Mouse (Mus musculus) hindbrain, embryonic 10.5 days (tissue): ENCODE results near the gene Slc39a5. TPM values are rescaled to one million over a fixed set of nuclear protein-coding genes. Genes with fewer than 3 reads are reported as not detected.

Experiments
- DNase-seq: peaks from one replicate; pipeline ENCODE4 v3.0.0-alpha.2; 2017; ENCODE audit warnings: low spot score
- H3K27ac ChIP-seq: fragments of 300-500 bp; sonication (generic); 2 replicates; pipeline ENCODE4 v1.5.1; 2016; ENCODE audit warnings: mild to moderate bottlenecking, moderate library complexity
- H3K27me3 ChIP-seq: fragments of 300-500 bp; sonication (generic); 2 replicates; pipeline ENCODE4 v1.6.1; 2016; ENCODE audit warnings: mild to moderate bottlenecking; ENCODE audit not compliant: poor library complexity, insufficient read depth, severe bottlenecking
- H3K36me3 ChIP-seq: fragments of 300-500 bp; sonication (generic); 2 replicates; pipeline ENCODE4 v1.6.1; 2016; ENCODE audit warnings: mild to moderate bottlenecking, moderate library complexity
- H3K4me1 ChIP-seq: fragments of 300-500 bp; sonication (generic); replicated peaks from 2 replicates; pipeline ENCODE4 v1.6.1; 2016; ENCODE audit warnings: mild to moderate bottlenecking
- H3K4me3 ChIP-seq: fragments of 300-500 bp; sonication (generic); 2 replicates; pipeline ENCODE4 v1.5.1; 2016; ENCODE audit warnings: mild to moderate bottlenecking, moderate library complexity
- H3K9me3 ChIP-seq: fragments of 300-500 bp; sonication (generic); 2 replicates; pipeline ENCODE4 v1.6.1; 2016; ENCODE audit warnings: mild to moderate bottlenecking, moderate library complexity
- WGBS: fragments of 180-500 bp; shearing (Covaris S2); methylation state at CpG from one replicate; pipeline ENCODE4 v1.1.7; 2016; 5-methylcytosine and 5-hydroxymethylcytosine counted together
- polyA plus RNA-seq: library from polyadenylated mRNA; unstranded; fragments of >200 nt; fragmentation: Nextera tagmentation; extraction: Ambion mirVana; gene quantifications from 2 replicates; pipeline ENCODE4 v1.2.1, GENCODE M21; 2016

Slc39a5 gene
- polyA plus RNA-seq, 1 experiment from 2014 or later: not detected

GRCm38 (mm10) chr10:128379260-128379659, 21.8 kb downstream of the Slc39a5 start:
- H3K4me3 ChIP-seq: no peak overlapping the region
- H3K36me3 ChIP-seq: peaks cover 64% of the 10 kb centered on the region
- DNase-seq: no peak
- H3K4me1 ChIP-seq: peaks cover 28% of the 10 kb centered on the region
- WGBS: 98% methylated on average over 7 of the region's 7 CpGs
- no peaks in the 10 kb centered on the region for H3K9me3 ChIP-seq
- H3K27ac ChIP-seq: no peak overlapping the region
- no peaks in the 10 kb centered on the region for H3K27me3 ChIP-seq

DNA sequence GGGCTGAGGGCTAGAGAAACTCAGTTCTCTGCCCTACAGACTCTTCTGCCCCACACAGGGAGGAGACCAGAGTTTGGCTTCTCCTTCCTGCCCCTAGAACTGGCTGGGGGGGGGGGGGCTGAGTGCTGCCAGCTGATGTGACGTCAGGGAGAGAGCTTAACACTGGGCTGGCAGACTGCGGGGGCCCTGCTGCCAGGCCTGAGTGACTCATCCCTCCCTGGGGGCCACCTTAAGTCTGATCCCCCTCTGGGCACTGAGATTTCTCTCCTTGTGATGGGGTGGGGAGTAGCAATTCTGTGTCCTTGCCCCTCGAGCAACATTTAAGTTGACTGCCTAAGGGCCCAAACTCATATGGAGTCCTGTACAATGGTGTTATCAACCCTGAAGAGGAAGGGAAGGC, 22.6 kb downstream of the Slc39a5 start:
- peak overlapping the region; percentile 98; the same call in 1 of the 2 replicates for H3K27ac ChIP-seq
- peaks cover 56% of the 10 kb centered on the region for H3K36me3 ChIP-seq
- DNase-seq: no peak

GRCm38 (mm10) chr10:128377940-128378448, 23.0 kb downstream of the Slc39a5 start:
- 61% methylated on average over 14 of the region's 14 CpGs for WGBS
- no peaks in the 10 kb centered on the region for H3K27me3 ChIP-seq

More for the DNA sequence above, 22.6 kb downstream of the Slc39a5 start:
- H3K4me1 ChIP-seq: peaks cover 28% of the 10 kb centered on the region
- peak overlapping the region; percentile 98 for H3K4me3 ChIP-seq
- H3K27me3 ChIP-seq: no peaks in the 10 kb centered on the region
- H3K9me3 ChIP-seq: no peaks in the 10 kb centered on the region
- 78% methylated on average over 3 of the region's 3 CpGs for WGBS

DNA sequence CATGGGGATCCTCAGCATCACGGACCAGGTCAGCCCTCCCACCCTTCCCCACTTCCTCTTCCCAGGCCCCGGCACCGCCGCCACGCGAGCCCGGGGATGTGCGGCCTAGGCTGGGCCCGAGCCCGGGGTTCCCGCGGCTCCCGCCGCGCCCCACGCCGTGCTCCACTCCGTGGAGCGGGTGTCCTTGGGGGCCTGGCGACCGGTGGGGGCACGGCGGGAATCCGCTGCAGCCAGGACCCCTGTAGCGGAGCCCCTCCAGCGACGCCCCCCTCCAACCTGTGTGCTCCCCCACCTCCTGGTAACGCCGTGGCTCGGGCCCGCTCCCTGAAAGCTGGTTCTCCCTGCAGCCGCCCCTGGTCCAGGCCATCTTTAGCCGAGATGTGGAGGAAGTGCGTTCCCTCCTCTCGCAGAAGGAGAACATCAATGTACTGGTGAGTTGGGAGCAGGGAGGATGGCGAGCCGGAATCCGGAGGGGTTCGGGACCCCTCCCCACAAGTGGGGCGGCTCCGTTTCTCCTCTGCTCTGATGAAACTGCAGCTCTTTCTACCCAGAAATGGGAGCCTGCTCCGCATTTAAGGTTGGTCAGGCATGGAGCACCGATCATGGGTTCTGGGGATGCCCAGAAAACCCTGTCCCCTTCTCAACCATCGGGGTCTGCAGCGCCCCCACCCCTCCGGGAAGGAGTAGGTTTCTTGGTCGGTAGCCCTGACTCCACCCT, 23.6 kb downstream of the Slc39a5 start:
- H3K27me3 ChIP-seq: no peaks in the 10 kb centered on the region
- peak; percentile 71 for DNase-seq
- WGBS: under 1% methylated on average over 46 of the region's 47 CpGs
- H3K4me3 ChIP-seq: peak overlapping the region; percentile 98
- peaks cover 28% of the 10 kb centered on the region for H3K4me1 ChIP-seq
- H3K27ac ChIP-seq: peak overlapping the region; percentile 98
- H3K36me3 ChIP-seq: peaks cover 45% of the 10 kb centered on the region
- no peaks in the 10 kb centered on the region for H3K9me3 ChIP-seq

More at GRCm38 (mm10) chr10:128377940-128378448, 23.0 kb downstream of the Slc39a5 start:
- Histone ChIP-seq H3K9me3 (no peaks in the 10 kb centered on the region), H3K27ac (peak overlapping the region; percentile 98), H3K36me3 (peaks cover 51% of the 10 kb centered on the region), H3K4me1 (peaks cover 28% of the 10 kb centered on the region), H3K4me3 (peak overlapping the region; percentile 98)
- no peak for DNase-seq

- peak within 1 kb of the TSS; percentile 98 for H3K27ac ChIP-seq
- peaks cover 37% of the 10 kb centered on the region for H3K36me3 ChIP-seq
- peak; percentile 84 for DNase-seq
- peak within 1 kb of the TSS; percentile 98 for H3K4me3 ChIP-seq
- H3K9me3 ChIP-seq: no peaks in the 10 kb centered on the region
- H3K27me3 ChIP-seq: no peaks in the 10 kb centered on the region
- WGBS: under 1% methylated on average over 72 of the region's 73 CpGs
- H3K4me1 ChIP-seq: peaks cover 28% of the 10 kb centered on the region
Observed at GRCm38 (mm10) chr10:128376455-128377211, 24.4 kb downstream of the Slc39a5 start, which contains the start of gene Ankrd52. TSS of gene Ankrd52 (plus strand) at chr10:128377115.

GRCm38 (mm10) chr10:128376099-128376454, 25.0 kb downstream of the Slc39a5 start:
- peaks cover 32% of the 10 kb centered on the region for H3K36me3 ChIP-seq
- H3K27ac ChIP-seq: peak overlapping the region; percentile 98
- peak overlapping the region; percentile 98 for H3K4me3 ChIP-seq
- 49% methylated on average over 4 of the region's 4 CpGs for WGBS
- H3K27me3 ChIP-seq: no peaks in the 10 kb centered on the region
- H3K4me1 ChIP-seq: peaks cover 28% of the 10 kb centered on the region
- H3K9me3 ChIP-seq: no peaks in the 10 kb centered on the region
- DNase-seq: no peak

GRCm38 (mm10) chr10:128374393-128374792, 26.6 kb downstream of the Slc39a5 start:
- peaks cover 15% of the 10 kb centered on the region for H3K36me3 ChIP-seq
- 77% methylated on average over 6 of the region's 6 CpGs for WGBS
- no peaks in the 10 kb centered on the region for H3K27me3 ChIP-seq
- H3K9me3 ChIP-seq: no peaks in the 10 kb centered on the region
- H3K4me3 ChIP-seq: no peak overlapping the region
- peaks cover 35% of the 10 kb centered on the region for H3K4me1 ChIP-seq
- DNase-seq: no peak
- H3K27ac ChIP-seq: no peak overlapping the region

- H3K9me3 ChIP-seq: no peaks in the 10 kb centered on the region
- DNase-seq: no peak
- 85% methylated on average over 6 of the region's 6 CpGs for WGBS
- peaks cover 33% of the 10 kb centered on the region for H3K4me1 ChIP-seq
- H3K4me3 ChIP-seq: no peak overlapping the region
- no peak overlapping the region for H3K27ac ChIP-seq
- H3K36me3 ChIP-seq: peaks cover 3% of the 10 kb centered on the region
- no peaks in the 10 kb centered on the region for H3K27me3 ChIP-seq
Observed at GRCm38 (mm10) chr10:128372989-128373748, 27.9 kb downstream of the Slc39a5 start.

- no peaks in the 10 kb centered on the region for H3K36me3 ChIP-seq
- no peaks in the 10 kb centered on the region for H3K9me3 ChIP-seq
- H3K4me1 ChIP-seq: peaks cover 35% of the 10 kb centered on the region
- H3K4me3 ChIP-seq: no peak overlapping the region
- WGBS: 79% methylated on average over 5 of the region's 5 CpGs
- no peak overlapping the region for H3K27ac ChIP-seq
- H3K27me3 ChIP-seq: no peaks in the 10 kb centered on the region
- DNase-seq: no peak
Observed at GRCm38 (mm10) chr10:128372142-128372541, 28.9 kb downstream of the Slc39a5 start.

GRCm38 (mm10) chr10:128370601-128371000, 30.4 kb downstream of the Slc39a5 start:
- 67% methylated on average over 4 of the region's 4 CpGs for WGBS
- no peaks in the 10 kb centered on the region for H3K27me3 ChIP-seq
- no peaks in the 10 kb centered on the region for H3K9me3 ChIP-seq
- H3K27ac ChIP-seq: no peak overlapping the region
- peaks cover 25% of the 10 kb centered on the region for H3K4me1 ChIP-seq
- DNase-seq: no peak
- H3K36me3 ChIP-seq: peaks cover 2% of the 10 kb centered on the region; the same call in 1 of the 2 replicates
- H3K4me3 ChIP-seq: no peak overlapping the region

DNA sequence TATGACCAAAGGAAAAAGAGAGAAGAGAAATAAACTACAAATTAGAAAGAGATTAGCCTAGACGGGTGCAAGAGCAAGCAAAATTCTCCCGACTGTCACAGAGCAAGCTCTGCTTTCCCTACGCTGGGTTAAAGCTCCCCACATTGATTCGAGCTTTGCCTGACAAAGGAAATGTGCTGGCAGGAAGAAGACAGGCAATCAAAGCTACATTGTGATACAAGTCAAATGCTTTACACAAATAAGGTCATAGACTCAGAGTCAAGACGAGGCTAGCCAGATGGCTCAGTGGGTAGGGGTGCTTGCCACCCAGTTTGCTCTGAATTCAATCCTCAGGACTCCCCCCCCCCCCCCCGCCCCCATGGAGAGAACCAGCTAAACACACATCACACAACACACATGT, 31.0 kb downstream of the Slc39a5 start:
- 69% methylated on average over 5 of the region's 6 CpGs for WGBS

DNA sequence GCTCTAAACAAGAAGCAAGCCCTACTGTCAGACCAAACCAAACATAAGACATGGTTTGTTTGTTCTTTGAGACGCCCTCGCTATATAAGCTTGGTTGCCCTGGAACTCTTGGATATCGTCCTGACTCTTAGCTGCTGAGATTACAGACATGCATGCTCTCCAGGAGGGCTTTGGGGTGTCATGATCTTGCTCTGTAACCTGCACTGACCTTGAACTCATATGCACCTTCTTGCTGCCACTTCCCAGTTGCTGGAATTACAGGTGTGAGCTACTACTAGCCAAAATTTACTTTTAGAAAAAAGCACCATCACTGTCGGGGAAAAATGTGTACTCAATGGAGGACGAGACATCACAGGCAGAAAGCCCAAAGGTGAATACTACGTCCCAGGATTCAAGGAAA, 31.4 kb downstream of the Slc39a5 start:
- peak overlapping the region; percentile 80 for H3K4me3 ChIP-seq
- WGBS: 85% methylated on average over 6 of the region's 6 CpGs
- H3K4me1 ChIP-seq: peaks cover 25% of the 10 kb centered on the region
- DNase-seq: no peak
- no peaks in the 10 kb centered on the region for H3K9me3 ChIP-seq
- peak overlapping the region; percentile 89 for H3K27ac ChIP-seq
- H3K27me3 ChIP-seq: no peaks in the 10 kb centered on the region
- H3K36me3 ChIP-seq: peaks cover 11% of the 10 kb centered on the region

More for the DNA sequence above, 31.0 kb downstream of the Slc39a5 start:
- Histone ChIP-seq H3K9me3 (no peaks in the 10 kb centered on the region), H3K4me1 (peaks cover 25% of the 10 kb centered on the region), H3K4me3 (no peak overlapping the region), H3K27me3 (no peaks in the 10 kb centered on the region), H3K27ac (no peak overlapping the region), H3K36me3 (peaks cover 8% of the 10 kb centered on the region)
- no peak for DNase-seq
